12 mouse cellular contexts compared by ENCODE assay signal in the genomic region with DNA sequence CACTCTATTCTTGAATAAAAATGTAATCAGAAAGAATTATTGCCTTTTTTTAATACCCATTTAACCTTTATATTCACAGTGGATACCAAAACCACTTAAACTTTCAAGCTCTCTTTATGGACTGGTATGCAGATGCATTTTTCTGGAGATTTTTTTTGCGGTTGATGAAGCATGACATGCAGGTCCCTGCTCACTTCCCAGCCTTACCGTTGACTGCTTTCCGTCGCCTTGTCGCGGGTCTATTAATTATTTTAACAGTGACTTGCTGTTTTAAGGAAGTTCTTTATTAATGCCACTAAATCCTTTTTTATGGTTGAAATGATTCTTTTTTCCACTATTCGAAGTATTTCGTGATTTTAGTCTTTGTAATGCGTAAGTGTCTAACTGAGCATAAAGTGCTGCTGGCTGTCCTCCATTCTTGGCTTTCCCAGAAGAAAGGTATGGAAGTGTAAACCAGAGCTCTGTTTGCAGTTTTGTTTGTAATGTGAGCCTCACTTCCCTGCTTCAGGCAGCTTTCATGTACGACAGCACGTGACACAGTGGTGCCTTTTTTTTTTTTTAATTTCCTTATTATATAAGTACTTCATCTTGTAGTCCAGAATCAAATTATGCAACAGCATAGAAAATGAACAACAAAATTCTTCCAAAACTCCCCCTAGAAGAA.
DNase-seq lines count a peak whose midpoint lies in the region; ATAC-seq and TF ChIP-seq lines count a peak whose summit lies in the region.
"Had no signal": no experiment of that assay in that cellular context is flagged by ENCODE, and none has a peak within 500 bp of the region (broad histone marks: within the 10 kb centered on the region; RNA-seq: fewer than 3 reads in every experiment).

No protein-coding gene starts in this region.

- H3K27me3 ChIP-seq in hindbrain, postnatal 0 days (ENCODE audit: insufficient read depth, low read length): no peaks in the 10 kb centered on the region
- no peaks in the 10 kb centered on the region for H3K27me3 ChIP-seq in hindbrain, embryonic 11.5 days (ENCODE audit: control insufficient read depth, insufficient read depth, low read length)
- H3K27me3 ChIP-seq in C2C12 (ENCODE audit: control insufficient read depth, insufficient read depth, insufficient read length): no peaks in the 10 kb centered on the region
- no peaks in the 10 kb centered on the region for H3K27me3 ChIP-seq in embryonic facial prominence, embryonic 12.5 days
- H3K27me3 ChIP-seq: intestine, embryonic 15.5 days had no signal

- WGBS in hindbrain, postnatal 0 days: 31% methylated on average over 11 of the region's 11 CpGs
- 56% methylated on average over 11 of the region's 11 CpGs for WGBS in hindbrain, embryonic 11.5 days
- 40% methylated on average over 11 of the region's 11 CpGs for WGBS in embryonic facial prominence, embryonic 12.5 days

- no peak overlapping the region for H3ac ChIP-seq in C2C12 (ENCODE audit: control insufficient read depth, insufficient read length, low read depth)

- no peaks in the 10 kb centered on the region for H3K4me1 ChIP-seq in hindbrain, postnatal 0 days (ENCODE audit: insufficient read depth, low read length)
- H3K4me1 ChIP-seq in hindbrain, embryonic 11.5 days (replicated peaks; ENCODE audit: control insufficient read depth, insufficient read depth, low read length): no peaks in the 10 kb centered on the region
- H3K4me1 ChIP-seq in embryonic facial prominence, embryonic 12.5 days: peaks cover 12% of the 10 kb centered on the region; the same call in 1 of the 2 replicates
- H3K4me1 ChIP-seq: intestine, embryonic 15.5 days had no signal

- no peak overlapping the region for H3K27ac ChIP-seq in hindbrain, postnatal 0 days
- H3K27ac ChIP-seq in hindbrain, embryonic 11.5 days (ENCODE audit: low read depth, low read length): no peak overlapping the region
- no peak overlapping the region for H3K27ac ChIP-seq in embryonic facial prominence, embryonic 12.5 days
- H3K27ac ChIP-seq: intestine, embryonic 15.5 days had no signal

- no peak overlapping the region for H3K9ac ChIP-seq in hindbrain, postnatal 0 days (replicated peaks; ENCODE audit: low read length)
- H3K9ac ChIP-seq in hindbrain, embryonic 11.5 days (ENCODE audit: low read depth, low read length): no peak overlapping the region
- H3K9ac ChIP-seq in embryonic facial prominence, embryonic 12.5 days: no peak overlapping the region
- H3K9ac ChIP-seq: intestine, embryonic 15.5 days had no signal

- H3K36me3 ChIP-seq in hindbrain, postnatal 0 days (ENCODE audit: insufficient read depth, low read length): no peaks in the 10 kb centered on the region
- H3K36me3 ChIP-seq in hindbrain, embryonic 11.5 days (ENCODE audit: control insufficient read depth, insufficient read depth, low read length): no peaks in the 10 kb centered on the region
- H3K36me3 ChIP-seq in C2C12 (ENCODE audit: control insufficient read depth, insufficient read depth): no peaks in the 10 kb centered on the region
- no peaks in the 10 kb centered on the region for H3K36me3 ChIP-seq in embryonic facial prominence, embryonic 12.5 days
- H3K36me3 ChIP-seq: intestine, embryonic 15.5 days had no signal

- H3K79me3 ChIP-seq in C2C12 (ENCODE audit: low read depth): no peaks in the 10 kb centered on the region

- no peak for DNase-seq in hindbrain, postnatal 0 days (ENCODE audit: low spot score)
- DNase-seq in hindbrain, embryonic 11.5 days (ENCODE audit: low spot score): no peak
- DNase-seq in kidney, postnatal 4 days: peak; percentile 11 to 33
- DNase-seq in adrenal gland, adult 2 months: no peak
- no peak for DNase-seq in layer of hippocampus, postnatal 14 days (ENCODE audit: low spot score in 2 of 2)
- DNase-seq: cerebellum, adult 8-10 months; heart, adult 11 months had no signal

- no peak for TF ChIP-seq CTCF in hindbrain, postnatal 0 days (IDR thresholded peaks at IDR 0.05; ENCODE audit: low read depth)
- no peak for TF ChIP-seq CTCF in C2C12 (IDR thresholded peaks at IDR 0.05; ENCODE audit: control insufficient read depth, insufficient read depth, insufficient read length)

- ATAC-seq in hindbrain, postnatal 0 days: no peak
- ATAC-seq in hindbrain, embryonic 11.5 days (ENCODE audit: low FRiP score): no peak
- ATAC-seq in embryonic facial prominence, embryonic 12.5 days (ENCODE audit: insufficient number of reproducible peaks, insufficient read depth, low FRiP score, low TSS enrichment): no peak
- no peak for ATAC-seq in erythroid progenitor cell, adult 5-6 weeks (replicated peaks; ENCODE audit: low FRiP score, poor library complexity, severe bottlenecking)
- ATAC-seq: intestine, embryonic 15.5 days had no signal

- peaks cover 2% of the 10 kb centered on the region for H3K79me2 ChIP-seq in C2C12 (ENCODE audit: control insufficient read depth, insufficient read depth)

- no peaks in the 10 kb centered on the region for H3K9me3 ChIP-seq in hindbrain, postnatal 0 days (ENCODE audit: low read length)
- no peaks in the 10 kb centered on the region for H3K9me3 ChIP-seq in hindbrain, embryonic 11.5 days (ENCODE audit: control insufficient read depth, low read length)
- H3K9me3 ChIP-seq in embryonic facial prominence, embryonic 12.5 days: no peaks in the 10 kb centered on the region
- H3K9me3 ChIP-seq: intestine, embryonic 15.5 days had no signal

- peak overlapping the region; percentile 30; the same call in 1 of the 2 replicates for H3K4me2 ChIP-seq in hindbrain, postnatal 0 days (ENCODE audit: low read depth, low read length)
- H3K4me2 ChIP-seq in hindbrain, embryonic 11.5 days (replicated peaks; ENCODE audit: low read depth, low read length): no peak overlapping the region
- 0 out of 2 replicates have a peak overlapping the region, but pooled peaks have one; percentile 3 for H3K4me2 ChIP-seq in embryonic facial prominence, embryonic 12.5 days (replicated peaks)
- H3K4me2 ChIP-seq: intestine, embryonic 15.5 days had no signal

- H3K4me3 ChIP-seq in hindbrain, postnatal 0 days (ENCODE audit: low read length): no peak overlapping the region
- no peak overlapping the region for H3K4me3 ChIP-seq in hindbrain, embryonic 11.5 days (ENCODE audit: low read depth, low read length)
- no peak overlapping the region for H3K4me3 ChIP-seq in C2C12 (ENCODE audit: insufficient read depth, poor library complexity, severe bottlenecking)
- H3K4me3 ChIP-seq in embryonic facial prominence, embryonic 12.5 days: no peak overlapping the region
- H3K4me3 ChIP-seq: intestine, embryonic 15.5 days; myocyte had no signal

TF ChIP-seq in C2C12, 6 proteins besides CTCF, POLR2A, EP300 and RAD21:
- TF ChIP-seq USF1 (IDR thresholded peaks at IDR 0.05; ENCODE audit: low read depth): peak; percentile 53
- TF ChIP-seq CEBPB (IDR thresholded peaks at IDR 0.05; ENCODE audit: low read depth): no peak
- TF ChIP-seq FOSL1 (IDR thresholded peaks at IDR 0.05; ENCODE audit: insufficient read depth, low read length, poor library complexity, severe bottlenecking): no peak
- no peak for TF ChIP-seq MYOD1 (IDR thresholded peaks at IDR 0.05; ENCODE audit: control insufficient read depth, insufficient read length, low read depth)
- no peak for TF ChIP-seq MYOG (IDR thresholded peaks at IDR 0.05; ENCODE audit: control insufficient read depth, extremely low read depth, insufficient read length)
- no peak for TF ChIP-seq MAX (IDR thresholded peaks at IDR 0.05)

Comparison
In these comparisons a context has a peak if more than half of its experiments do, and no peak if none do; other contexts are left out.
1. DNase-seq: peak in kidney, postnatal 4 days (2 of 2); none in hindbrain, postnatal 0 days (single experiment), hindbrain, embryonic 11.5 days (single experiment), adrenal gland, adult 2 months (single experiment) and layer of hippocampus, postnatal 14 days (0 of 2).